Mouse (Mus musculus) left cerebral cortex, postnatal 10 days (tissue): ENCODE data around the gene Akap10. TPM values are rescaled to one million over a fixed set of nuclear protein-coding genes. Genes with fewer than 3 reads are reported as not detected.

Experiments used
- DNase-seq, 2 experiments: peaks; one replicate each; pipeline ENCODE4 v3.0.0; 2021 to 2022; ENCODE audit warnings: low spot score in 2 of 2, mixed read lengths in 1 of 2; ENCODE audit errors: extremely low spot score in 1 of 2
- intact Hi-C: fragments of 180-260 bp; cut with DNase I; formaldehyde crosslinking; loops from one replicate; pipeline ENCODE4 v1.15.1; 2025
- total RNA-seq, 2 experiments: library from RNA; stranded (reverse); gene quantifications; 2 replicates each; pipeline ENCODE4 v1.2.3; 2021

Akap10 gene
- total RNA-seq, 2 experiments from 2014 or later = 28.4 to 31.2 TPM

GRCm38 (mm10) chr11:61944417-61944816 is 14.4 kb upstream of the Akap10 start:
- no peak for DNase-seq
- intact Hi-C loops = no loop called here

DNA sequence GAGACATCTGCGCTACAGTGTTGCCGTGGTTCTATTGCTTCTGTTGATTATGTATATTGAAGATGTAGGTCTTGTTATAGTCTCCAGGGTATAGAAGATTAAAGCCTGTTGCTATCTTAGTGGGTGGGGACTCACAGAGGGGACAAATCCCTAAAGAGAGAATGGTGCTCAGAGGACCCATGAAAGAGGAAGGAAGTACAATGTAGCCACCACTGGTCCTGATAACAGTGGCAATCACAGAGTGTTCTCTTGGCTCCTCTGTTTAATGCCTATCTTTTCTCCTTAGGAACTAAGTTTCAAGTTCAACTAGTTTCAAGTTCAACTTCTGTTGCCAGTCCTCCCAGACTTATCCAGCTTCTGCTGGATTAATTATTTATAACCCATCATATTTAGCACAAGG is 12.9 kb upstream of the Akap10 start:
- no peak for DNase-seq
- intact Hi-C loops = no loop called here

- intact Hi-C loops = no loop called here
Measured at GRCm38 (mm10) chr11:61937761-61938160, 7.7 kb upstream of the Akap10 start.

GRCm38 (mm10) chr11:61930640-61931586 is 861 bp upstream of the Akap10 start:
- intact Hi-C loops = no loop called here
- no peak for DNase-seq

More at GRCm38 (mm10) chr11:61937761-61938160, 7.7 kb upstream of the Akap10 start:
- DNase-seq = no peak

DNA sequence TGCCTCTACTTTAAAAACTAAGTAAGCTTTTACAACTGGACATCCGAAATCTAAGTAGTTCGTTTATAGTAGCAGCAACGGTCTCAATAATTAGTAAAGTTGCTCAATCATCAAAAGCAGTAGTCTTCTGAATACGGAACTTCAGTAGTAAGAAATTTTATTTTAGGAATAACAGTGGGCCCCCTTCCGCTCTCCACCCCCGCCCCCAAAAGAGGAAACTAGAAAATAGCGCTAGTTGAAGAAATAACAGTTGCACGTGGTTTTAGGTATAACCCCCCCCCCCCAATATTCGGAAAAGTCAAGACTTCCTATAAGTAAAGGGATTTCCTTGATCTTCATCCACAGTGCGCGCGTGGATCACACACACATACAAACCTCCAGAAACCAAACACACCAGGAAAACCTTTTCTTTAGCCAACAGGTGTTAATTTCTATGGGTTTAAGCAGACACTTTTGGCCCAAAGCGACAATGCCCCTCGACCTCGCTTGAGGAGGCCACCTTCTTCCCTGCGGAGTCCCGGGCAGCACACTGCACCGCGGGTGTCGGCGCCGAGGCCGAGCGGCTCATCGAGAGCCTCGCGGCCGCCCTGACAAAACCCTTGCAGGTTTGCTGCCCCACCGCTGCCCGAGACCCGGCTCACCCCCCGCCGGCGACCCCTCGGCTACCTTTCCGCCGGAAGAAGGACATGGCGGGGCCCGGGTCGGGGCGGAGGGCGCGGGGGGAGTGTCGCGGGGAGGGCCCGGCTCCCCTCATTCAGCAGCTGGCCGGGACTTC is 542 bp downstream of the Akap10 start:
- peak in 1 of 2 experiments; percentile 11 for DNase-seq
- intact Hi-C loops = no loop called here

GRCm38 (mm10) chr11:61923309-61923708 is 6.7 kb downstream of the Akap10 start:
- DNase-seq = no peak
- intact Hi-C loops = no loop called here

DNA sequence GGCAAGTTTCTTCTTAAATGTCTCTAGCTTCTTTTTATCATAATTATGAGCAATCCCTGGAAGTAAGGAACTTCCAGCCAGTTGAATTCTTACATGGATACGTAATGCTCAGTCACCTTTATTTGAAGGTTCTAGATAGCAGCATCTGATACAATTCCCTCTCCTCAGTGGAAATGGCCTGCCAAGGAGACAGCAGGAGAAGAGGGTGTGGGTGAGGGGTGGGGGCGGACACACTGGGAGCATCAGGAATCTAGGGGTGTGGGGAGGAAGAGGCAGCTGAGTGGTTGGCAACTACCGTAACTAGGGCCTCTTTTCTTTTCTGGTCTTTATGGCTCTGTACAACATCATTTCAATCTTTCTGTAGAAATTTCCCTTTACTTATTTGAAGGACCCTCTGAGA is 10.3 kb downstream of the Akap10 start:
- intact Hi-C loops = no loop called here

DNA sequence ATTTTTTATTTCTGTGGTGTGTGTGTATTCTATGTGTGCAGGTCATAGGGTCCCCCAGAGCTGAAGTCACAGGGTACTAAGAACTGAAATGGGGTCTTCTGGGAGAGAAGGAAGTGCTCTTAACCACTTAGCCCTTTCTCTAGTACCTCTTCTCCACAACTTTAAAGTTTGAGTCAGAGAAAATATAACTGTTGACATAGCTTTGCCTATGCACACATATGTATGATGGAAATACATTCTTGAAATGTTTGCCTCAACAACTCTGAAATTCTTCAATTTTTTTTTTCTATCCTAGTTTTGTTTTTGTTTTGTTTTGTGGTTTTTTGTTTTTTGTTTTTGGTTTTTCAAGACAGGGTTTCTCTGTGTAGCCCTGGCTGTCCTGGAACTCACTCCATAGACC is 21.7 kb downstream of the Akap10 start:
- intact Hi-C loops = no loop called here
- DNase-seq = no peak

More for the DNA sequence above, 10.3 kb downstream of the Akap10 start:
- DNase-seq = no peak

DNA sequence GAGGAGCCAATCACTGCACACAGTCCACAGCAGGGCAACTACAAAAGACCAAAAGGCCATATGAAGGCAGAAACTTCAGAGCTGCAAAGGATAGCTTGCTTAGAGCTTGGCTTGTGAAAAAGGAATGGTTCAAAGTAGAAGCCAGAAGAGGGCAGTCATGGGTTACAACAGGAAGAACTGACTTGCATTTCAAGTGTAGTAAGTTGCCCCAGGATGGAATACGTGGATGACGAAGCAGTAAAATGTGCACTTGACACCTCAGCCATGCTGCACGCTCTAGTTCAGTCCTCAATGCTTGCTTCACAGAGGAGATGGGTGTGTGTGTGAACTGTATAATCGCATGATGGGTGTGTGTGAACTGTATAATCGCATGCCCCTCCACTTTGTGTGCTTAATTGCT is 47.9 kb downstream of the Akap10 start:
- intact Hi-C loops = no loop called here
- DNase-seq = no peak

- intact Hi-C loops = no loop called here
- DNase-seq = no peak
Measured at GRCm38 (mm10) chr11:61879921-61880320, 50.1 kb downstream of the Akap10 start.

DNA sequence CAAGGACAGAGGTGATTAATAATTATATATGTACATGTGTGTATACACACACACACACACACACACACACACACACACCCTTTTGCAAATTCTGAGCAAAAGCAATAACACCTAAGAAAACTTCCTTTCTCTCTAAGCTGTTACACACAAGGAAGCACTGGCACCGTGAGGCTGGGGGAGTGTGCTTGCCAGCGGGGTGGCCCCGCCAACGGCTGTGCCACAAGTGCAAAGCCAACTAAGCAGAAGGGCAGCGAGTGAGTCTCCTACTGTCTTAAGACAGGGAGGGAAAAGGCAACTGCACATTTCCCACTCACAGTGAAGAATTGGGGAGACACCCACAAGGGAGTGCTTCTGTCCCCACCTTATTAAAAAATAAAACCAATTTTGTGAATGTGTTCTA is 58.2 kb downstream of the Akap10 start:
- intact Hi-C loops = no loop called here
- DNase-seq = no peak

- DNase-seq = no peak
- intact Hi-C loops = no loop called here
Measured at GRCm38 (mm10) chr11:61866856-61867255, 63.2 kb downstream of the Akap10 start.

- intact Hi-C loops = no loop called here
- no peak for DNase-seq
Measured at GRCm38 (mm10) chr11:61861781-61862547, 68.1 kb downstream of the Akap10 start.

DNA sequence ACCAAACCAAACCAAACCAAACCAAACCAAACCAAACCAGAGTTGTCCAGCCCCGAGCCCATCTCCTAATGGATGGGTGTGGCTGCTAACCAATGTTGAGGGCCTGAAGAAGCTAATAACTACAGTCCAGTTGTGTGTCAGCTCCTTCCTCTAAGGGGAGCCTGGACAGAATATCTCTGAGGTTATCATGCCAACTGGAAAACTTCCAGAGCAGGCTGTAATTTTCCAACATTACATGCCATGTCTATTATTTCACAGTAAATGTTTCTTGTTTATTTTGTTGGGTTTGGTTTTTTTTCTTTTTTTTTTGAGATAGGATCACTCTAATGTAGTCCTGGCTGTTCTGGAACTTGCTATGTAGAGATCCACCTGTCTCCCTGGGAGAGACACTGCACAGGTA is 70.7 kb downstream of the Akap10 start:
- intact Hi-C loops = no loop called here
- no peak for DNase-seq

DNA sequence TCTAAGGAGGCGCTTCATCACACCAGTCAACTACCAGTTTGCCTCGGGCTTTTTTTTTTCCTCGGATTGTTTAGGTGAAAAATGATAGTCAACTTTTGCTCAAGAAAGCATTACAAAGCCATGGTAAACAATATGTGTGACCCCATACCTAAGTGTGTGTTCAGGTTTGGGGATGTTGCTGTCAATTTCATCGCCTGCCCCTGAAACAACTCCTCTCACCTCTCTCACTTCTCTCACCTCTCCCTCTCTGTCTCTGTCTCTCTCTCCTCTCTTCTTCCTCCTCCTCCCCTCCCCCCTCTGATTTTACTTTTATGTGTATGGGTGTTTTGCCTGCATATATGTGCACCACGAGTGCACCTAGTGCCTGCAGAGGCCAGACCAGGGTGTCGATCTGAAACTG is 74.5 kb downstream of the Akap10 start:
- no peak for DNase-seq
- intact Hi-C loops = no loop called here

GRCm38 (mm10) chr11:61854988-61855411 is 75.1 kb downstream of the Akap10 start, which contains the start of gene Ulk2:
Ulk2 (minus strand) TSS chr11:61855073.
- peak; percentile 87 to 94 for DNase-seq
- intact Hi-C loops = no loop called here

DNA sequence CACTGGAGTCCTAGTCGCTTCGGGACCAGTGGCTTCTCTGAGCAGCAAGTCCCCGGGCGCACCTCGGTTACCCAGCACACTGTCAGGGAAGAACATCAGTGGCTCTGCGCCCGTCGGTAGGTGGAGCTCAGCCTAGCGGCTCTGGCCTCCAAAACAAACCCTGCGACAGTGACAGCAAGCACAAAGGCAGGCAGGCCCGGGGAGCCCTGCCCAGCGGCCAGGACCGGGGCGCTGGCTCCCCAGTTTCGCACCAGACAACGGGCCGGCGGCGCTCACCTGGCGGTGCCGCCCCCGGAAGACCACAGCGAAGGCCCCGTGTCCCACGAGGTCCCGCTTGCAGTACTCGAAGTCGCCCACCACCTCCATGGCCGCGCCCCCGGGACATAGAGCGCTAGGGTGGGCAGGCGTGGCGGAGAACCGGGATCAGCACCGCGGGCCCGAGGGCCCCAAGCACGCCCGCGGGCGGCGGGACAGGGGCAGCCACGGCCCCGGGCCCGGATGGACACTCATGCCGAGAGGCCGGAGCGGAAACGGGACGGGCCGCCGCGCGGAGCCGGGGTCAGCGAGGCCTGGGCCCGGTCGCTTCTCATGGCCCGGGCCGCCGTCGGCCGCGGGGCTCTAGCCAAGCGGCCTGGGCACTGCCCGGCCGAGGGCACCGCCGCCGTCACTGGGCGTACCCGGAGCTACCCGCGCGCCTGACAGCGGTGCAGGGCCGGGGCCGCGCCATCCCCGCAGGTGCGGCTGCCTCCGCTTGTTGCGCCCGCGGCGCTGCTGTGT is 75.7 kb downstream of the Akap10 start:
- intact Hi-C loops = no loop called here
- peak; percentile 78 to 88 for DNase-seq

- intact Hi-C loops = no loop called here
- DNase-seq = no peak
Measured at GRCm38 (mm10) chr11:61853659-61854058, 76.4 kb downstream of the Akap10 start.
